Mouse (Mus musculus) liver, adult 2 months (tissue): ENCODE results near the gene Mrpl47.

Experiments used
- CTCF ChIP-seq: fragments of 200-500 bp; IDR thresholded peaks from 2 replicates; pipeline ENCODE4 v1.5.1; 2011; ENCODE audit warnings: low read depth, low read length, control low read depth
- POLR2A ChIP-seq: fragments of 200-500 bp; IDR thresholded peaks from 2 replicates; pipeline ENCODE4 v1.6.1; 2011; ENCODE audit warnings: low read length, control low read depth; ENCODE audit not compliant: insufficient read depth; ENCODE audit errors: extremely low read depth

DNA sequence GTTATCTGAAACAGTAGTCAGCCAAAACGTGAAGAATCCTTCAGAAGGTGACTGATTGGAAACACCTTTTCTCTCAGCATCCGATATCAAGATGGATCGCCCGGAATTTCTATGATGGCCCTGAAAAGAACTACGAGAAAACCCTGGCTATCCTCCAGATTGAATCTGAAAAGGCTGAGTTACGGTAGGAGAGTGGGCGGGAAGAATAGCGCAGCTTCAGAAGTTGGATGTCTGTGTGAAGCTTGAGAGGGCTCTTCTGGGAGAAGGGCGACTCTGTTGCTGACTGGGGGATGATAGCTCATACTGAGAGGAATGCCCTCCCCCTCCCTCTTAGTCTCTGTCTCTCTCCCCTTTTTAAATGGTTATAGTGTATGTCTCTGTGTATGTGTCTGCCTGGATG, 11.0 kb upstream of the Mrpl47 start:
- no peak for TF ChIP-seq CTCF
- no peak for TF ChIP-seq POLR2A
